Mouse (Mus musculus) cerebellum, postnatal 10 days (tissue): Measurements from ENCODE around the gene Hs3st3b1.

Source experiments
- DNase-seq, 2 experiments: peaks; one replicate each; pipeline ENCODE4 v3.0.0; 2021; ENCODE audit warnings: mixed read lengths in 2 of 2

The Hs3st3b1 gene

DNA sequence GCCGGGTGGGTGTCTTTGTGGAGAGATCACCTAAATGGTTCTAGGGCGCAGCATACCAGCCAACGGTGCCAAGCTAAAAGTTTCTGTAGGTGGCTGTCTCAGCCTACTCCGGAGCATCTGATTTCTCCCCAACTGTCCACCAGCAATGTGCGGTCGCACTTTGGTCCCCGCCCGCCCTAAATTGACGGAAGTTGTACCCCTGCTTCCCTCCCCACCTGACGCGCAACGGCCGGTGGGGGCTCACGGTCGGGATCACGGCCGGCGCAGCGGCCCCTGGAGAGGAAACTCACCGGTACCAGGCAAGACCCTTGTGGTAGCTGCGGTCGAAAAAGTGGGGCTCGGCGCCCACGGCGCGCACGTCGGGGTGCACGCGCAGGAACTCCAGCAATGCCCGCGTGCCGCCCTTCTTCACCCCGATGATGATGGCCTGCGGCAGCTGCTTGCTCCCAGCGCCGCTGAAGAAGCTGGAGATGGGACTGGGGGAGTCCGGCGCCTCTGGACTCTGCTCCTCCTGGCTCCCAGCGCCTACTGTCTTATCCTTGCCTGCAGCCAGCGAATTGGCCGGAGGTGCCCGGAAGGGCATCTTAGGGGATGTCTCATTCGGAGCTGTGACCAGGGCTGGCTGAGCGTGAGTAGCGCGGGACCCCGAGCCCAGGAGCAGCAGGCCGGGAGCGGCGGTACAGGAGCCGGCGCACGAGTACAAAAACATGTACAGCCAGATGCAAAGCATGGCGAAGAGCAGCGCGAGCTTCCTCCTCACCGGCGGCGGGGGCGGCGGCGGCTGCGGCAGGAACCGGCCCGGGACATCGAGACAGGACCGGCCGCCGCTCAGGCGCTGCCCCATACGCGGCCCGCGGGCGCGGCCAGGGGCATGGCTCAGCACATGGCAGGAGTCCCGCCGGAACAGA lies 792 bp downstream of the Hs3st3b1 start:
- no peak for DNase-seq

DNA sequence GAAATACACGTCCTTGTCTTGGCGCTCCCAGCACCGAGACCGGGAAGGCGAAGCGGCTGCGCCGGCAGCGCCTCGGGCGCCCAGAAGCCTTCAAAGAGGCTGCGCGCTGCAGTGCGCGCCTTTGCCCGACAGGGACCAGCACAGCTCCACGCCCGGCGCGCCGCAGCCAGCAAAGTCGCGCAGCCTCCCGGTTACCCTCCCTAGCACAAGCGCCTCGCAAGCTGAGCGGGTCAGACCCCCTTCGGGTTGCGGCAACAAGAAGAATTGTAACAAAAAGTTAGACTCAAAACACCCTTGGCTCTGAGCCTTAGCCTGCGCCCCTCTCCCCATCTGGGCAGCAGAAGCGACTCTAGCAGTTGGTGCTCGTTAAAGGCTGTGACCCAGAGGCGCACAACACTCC lies 1.6 kb downstream of the Hs3st3b1 start:
- DNase-seq, result peak; percentile 88 to 89

DNA sequence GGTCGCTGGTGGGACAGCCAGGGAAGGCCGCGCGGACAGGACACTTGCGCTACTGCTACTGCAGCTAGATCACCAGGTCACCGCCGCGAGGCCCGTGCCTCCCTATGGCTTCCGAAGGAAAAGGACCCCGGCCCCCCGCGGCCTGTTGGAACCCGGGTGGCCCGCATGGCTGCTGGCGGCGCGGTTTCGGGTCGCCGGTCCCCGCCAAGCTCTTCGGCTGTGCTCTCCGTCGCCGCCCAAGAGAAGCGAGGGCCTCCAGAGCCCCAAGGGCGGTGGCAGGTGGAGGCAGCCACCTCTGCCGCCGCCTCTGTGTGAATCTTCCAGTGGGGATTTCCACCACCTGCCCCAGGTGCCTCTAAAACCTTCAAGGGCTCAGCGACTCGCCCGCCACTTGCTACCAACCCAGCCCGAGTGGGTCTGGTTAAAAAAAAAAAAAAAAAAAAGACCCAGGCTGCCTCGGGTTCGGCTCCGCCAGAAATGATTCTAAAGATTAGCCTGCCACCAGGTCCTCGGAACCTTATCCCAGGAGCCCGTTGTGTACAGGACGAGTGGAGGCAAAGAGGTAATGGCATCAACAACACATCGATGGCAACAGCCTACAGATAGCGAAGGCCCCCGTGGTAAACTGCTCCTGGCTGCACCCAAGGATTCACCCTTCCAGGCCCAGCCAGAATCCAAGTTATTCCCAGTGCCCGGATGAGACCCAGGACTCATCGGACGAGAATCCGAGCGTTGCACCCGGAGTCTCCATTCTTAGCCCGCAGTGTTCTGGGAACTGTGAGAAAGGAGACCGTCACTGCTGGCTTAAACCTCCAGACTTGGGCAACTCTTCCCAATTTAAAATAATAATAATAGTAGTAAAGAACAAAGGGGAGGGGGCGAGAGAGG lies 2.6 kb downstream of the Hs3st3b1 start:
- no peak for DNase-seq

DNA sequence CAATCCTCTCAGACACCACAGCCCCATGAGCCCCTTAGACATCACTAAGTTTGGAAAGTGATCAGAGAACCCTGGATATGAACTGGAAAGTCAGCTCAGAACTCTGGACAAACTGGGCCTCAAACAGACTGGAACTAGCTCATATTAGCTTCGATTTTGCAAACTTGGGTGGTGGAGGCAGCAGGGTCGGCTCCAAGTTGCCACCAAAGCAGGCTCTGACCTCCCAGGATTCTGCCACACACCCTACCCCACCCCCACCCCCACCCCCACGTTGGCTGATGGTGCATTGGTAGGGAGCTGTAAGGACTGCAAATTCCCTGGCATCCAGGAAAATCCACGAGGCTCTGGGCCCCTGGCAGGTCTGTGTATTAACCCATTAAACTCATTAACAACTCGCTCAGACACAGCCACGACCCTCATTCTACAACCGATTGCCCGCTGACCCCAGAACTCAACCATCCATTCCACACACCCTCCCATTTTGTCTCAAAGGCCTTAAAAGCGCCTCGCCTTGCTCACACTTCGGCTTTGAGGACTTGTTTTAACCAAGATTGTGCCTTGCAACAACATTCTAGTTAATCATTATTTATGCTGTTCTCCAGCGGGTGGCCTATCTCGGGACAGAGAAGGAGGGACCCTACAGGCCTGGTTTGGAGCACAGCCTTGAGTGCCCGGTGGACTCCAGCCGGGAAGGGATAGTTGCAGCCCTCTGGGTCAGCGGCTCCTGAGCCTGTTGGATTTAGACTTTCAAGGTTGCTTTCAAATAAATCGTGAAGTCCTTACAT lies 3.6 kb downstream of the Hs3st3b1 start:
- no peak for DNase-seq

DNA sequence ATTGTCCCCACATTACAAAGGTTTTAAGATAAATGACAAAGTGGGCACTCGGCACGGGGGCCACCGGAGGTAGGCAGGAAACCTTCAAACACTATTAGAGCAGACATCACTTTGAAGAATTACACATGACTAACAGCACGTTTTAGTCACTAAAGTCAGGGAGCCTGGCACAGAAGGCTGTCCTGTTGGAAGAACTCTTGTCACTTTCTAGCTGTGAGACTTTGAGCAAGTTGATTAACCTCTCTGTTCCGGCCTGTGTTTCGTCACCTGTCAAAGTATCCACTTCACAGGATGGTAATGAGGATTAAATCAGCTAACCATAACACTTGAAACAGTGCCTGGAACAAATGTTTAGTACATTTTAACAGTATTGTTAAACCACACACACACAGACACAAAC lies 4.5 kb downstream of the Hs3st3b1 start:
- DNase-seq, result no peak

DNA sequence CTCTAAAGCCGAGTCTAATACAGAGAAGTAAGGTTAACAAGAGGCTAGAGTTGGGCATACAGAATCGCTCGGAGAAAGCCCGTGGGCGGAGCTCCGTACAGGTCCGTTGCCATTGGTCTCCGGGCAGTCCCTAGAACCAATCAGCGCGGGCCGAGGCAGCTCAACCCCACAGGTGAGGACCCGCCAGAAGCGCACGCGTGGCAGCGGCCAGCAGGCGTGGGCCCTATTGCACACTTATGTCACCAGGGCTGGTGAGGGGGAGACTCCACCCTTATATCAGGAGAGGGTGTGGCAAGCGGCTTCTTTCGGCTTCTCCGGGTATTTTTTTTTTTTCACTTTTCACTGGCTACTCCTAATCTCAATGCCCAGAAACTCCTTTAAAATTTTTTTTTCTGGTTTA lies 7.7 kb downstream of the Hs3st3b1 start:
- peak; percentile 83 to 88 for DNase-seq

DNA sequence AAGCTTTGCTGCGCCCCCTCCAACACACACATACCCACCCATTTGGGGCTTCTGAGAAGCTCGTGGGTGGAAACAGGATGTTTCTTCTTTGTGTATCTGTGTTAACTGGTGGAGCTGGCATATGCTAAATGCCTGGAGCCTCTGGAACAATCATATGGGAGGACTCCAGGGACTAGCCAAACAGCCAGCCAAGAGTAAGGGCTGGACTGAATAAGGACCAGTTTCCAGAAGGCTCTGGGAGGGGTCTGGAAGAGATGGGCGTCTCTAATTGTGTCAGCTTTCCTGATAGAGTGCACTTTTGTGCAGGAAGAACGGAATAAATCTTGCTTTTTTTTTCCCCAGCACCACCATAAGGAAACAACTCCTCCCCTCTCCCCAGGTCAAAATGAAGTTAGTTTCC lies 8.2 kb downstream of the Hs3st3b1 start:
- no peak for DNase-seq

DNA sequence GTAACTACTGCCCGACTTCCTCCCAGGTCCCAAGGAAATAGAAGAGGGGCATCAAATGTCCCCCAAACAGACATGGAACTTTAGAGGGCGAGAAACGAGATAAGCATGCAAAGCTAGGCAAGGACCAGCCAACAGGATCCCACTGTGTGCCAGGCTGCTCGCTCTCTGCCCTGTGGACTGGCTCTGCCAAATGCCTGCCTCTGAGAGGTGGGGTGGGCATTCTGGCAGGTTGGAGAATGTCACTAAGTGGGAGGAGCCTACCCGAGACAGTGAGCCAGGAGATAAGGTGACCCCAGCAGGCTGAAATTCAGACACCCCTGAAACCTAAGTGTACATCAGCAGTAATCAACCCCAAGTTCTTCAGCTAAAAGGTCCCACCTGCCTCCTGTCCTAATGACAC lies 11.1 kb downstream of the Hs3st3b1 start:
- peak; percentile 73 to 79 for DNase-seq

DNA sequence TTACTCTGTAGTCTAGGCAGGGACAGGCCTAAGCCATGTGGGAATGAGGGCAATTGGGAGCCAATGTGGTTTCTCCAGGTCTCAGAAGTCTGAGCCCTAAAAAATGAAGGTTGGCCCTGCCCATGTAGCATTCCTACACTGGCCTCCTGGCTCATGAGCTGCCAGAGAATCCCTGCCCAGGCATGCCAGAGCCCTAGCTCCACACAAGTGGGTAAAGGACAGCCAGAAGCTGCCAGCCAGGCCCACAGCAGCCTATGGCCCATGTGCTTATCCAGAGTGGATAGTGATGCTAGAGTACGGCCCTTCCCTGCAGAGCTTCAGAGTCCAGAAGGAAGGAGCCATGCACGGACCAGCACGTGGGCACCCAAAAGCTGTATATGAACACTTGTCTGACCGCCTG lies 12.1 kb downstream of the Hs3st3b1 start:
- no peak for DNase-seq

DNA sequence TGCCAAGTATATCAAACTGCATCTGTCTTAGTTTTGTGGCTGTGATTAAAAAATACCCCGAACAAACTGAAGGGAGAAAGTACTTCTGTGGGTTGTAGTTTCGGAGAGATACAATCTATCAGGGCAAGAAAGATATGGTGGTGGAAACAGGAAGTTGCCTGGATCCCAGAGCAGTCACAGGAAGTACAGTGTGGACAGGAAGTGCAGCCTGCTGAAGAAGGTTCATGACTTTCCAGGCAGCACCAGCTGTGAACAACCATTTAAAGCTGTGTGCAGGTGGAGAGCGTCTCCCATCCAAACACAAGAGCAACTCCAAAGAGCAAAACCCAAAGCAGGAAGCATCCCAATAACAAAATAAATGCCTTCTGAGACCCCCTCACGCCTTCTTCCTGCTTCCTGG lies 13.6 kb downstream of the Hs3st3b1 start:
- DNase-seq, result no peak

DNA sequence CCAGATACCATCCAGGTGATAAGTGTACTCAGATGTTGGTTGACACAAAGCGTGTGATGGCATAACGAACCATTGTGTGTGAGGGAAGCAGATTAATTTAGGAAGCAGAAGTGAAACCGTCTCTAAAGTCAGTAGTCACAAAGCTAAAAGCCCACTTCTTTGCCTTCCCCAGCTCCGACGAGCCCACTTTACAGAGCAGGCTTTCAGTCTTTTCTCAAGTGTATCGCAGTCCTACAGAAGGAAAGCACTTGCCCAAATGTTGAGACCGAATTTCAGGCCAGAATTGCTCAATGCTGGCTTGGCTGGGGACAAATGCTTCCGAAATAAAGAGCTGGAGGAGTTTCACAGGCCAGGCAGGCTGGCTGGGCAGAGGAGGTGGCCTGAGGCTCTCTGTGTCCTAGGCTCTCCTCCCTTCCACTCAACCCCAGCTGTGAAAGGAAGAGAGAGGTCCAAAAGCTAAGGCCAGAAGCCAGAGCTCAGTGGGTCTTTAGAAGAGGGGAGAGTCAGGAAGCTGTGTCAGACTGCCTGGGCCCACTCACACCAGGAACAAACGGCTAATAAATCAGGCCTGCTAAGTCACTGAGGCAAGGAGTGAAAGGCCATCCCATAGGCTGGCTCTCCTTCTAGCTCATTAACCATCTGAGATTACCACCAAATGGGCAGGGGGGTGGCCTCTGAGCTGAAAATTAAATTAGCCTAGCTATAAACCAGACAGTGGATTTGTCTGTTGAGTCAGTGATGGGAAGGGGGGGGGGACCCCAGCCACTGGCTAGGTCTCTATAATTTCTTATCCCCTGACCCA lies 15.3 kb downstream of the Hs3st3b1 start:
- DNase-seq, result peak in 1 of 2 experiments; percentile 56

DNA sequence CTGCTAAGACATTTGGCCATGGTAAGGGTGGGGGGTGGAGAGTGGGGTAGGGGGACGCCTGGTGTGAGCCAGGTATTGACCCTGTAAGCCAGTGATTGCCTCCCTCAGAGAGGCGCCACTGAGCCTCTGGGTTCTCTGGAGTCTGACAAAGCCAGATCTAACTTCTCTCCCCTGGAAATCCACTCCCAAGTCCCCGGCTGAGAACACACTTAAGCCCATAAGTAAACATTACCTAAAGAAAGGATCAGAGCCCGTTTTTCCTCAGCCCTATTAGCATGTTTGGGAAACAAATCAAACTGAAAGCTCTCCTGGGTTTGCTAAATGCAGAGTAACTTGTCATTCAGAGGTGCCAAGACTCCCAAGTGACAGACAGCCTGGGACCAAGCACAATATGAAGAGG lies 17.3 kb downstream of the Hs3st3b1 start:
- no peak for DNase-seq

DNA sequence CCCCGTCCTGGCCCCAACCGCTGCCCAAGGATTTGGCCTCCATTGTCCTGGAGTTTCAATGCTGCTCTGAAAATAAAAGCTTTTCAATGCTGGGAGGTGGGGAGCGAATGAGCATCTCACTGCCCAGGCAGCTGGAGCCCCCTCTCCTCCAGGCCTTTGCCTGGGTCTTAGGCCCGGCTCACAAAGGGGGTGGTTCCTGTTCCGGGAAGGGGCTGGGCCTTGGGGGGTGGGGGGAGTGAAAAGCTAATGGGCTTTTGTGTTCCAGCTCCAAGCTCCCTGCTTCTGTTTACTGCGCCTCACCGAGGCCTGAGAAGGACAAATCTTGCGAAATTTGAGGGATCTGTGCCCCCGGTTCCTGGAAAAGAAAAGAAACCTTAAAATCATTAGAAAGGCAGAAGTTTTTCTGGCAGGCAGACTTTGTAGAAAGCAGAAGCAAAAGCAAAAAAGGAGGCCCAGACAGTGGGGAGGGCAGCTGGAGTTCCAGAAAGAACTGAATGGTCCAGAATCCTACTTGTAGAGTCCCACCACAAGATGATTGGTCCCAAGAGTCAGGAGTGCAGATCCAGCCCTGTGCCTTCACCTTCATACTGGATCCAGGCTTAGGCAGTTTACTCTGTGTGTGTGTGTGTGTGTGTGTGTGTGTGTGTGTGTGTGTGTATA lies 23.5 kb downstream of the Hs3st3b1 start:
- peak in 1 of 2 experiments; percentile 11 for DNase-seq

DNA sequence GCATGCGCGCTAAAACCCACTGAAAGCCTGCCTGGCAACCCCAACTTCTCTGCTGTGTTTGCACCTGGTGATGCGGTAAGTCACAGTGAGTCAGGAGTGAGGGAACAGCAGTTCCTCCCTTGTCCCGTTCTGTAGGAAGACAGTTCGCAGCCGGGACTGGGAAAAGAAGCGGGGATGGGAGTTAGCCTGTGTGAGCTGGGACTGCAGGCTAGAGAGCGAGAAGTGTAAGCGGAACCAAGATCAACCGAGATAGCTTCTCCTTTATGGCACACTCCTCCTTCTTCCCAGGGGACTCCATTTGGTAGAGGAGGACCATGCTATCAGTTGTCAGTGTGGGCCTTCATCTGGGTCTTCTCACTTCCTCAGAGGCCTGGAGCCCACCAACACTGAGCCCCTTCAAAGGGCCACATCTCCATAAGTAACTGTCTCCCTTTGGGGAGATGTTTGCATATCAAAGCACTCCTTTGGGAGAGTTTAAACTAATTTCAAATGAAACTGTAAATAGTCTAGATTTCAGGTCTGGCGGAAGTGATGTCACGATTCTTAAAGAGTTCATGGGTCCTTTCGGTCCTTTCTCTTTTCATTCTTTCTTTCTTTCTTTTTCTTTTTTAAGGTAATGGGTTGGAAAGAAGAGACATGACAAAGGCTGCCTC lies 24.1 kb downstream of the Hs3st3b1 start:
- DNase-seq, result no peak

DNA sequence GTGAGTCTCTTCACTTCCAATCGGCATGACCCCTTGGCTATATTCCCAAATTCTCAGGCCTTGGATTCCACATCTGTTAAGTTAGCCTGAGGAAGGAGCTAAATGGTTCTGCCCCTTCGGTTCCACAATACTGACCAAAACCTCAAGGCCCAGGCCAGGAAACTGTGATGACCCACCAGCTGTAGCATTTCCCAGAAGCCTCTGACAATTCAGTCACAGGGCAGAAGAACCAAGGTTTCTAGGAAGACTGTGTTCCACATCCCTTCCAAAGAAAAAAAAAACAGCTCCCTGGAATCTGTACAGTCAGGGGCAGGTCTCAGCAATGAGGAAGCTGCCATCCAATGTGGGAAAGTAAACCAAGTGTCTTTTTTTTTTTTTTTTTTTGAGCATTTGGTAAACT lies 25.1 kb downstream of the Hs3st3b1 start:
- DNase-seq, result no peak

DNA sequence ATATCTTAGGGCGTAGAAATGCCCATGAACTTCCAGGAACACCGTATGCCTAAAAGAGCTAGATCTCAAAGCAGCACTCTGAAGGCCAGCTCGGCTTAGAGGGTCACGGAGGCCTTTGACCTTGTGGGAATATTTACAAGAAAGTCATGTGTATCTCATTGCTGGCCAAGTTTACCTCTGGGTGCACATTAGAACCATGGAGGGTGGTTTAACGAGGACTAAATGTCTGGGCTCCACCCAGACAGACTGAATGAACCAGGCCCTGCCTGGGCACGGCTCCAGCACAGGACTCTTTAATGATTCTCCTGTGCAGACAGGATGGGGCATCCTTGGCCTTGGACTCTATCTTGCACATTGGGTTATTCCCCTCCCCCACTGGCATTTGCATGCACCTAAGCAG lies 27.9 kb downstream of the Hs3st3b1 start:
- DNase-seq, result peak in 1 of 2 experiments; percentile 10

DNA sequence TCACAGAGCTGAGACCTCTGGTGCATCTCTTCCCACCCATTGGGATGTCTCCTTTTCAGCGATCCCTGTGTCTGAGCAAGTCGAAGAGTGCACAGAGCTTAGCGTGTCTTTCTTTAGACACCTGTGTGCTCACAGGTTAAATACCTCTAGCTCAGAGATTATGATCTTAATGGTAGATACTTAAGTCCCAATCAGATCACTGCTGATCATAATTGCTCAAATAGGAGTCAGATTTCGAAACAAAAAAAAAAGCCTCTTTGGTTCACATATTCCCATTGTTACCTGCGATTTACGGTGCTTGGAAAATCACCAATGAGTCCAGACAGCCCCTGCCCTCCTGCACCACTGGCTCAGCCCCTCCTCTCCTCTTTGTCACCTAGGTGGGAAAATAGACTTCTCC lies 28.5 kb downstream of the Hs3st3b1 start:
- DNase-seq, result no peak

DNA sequence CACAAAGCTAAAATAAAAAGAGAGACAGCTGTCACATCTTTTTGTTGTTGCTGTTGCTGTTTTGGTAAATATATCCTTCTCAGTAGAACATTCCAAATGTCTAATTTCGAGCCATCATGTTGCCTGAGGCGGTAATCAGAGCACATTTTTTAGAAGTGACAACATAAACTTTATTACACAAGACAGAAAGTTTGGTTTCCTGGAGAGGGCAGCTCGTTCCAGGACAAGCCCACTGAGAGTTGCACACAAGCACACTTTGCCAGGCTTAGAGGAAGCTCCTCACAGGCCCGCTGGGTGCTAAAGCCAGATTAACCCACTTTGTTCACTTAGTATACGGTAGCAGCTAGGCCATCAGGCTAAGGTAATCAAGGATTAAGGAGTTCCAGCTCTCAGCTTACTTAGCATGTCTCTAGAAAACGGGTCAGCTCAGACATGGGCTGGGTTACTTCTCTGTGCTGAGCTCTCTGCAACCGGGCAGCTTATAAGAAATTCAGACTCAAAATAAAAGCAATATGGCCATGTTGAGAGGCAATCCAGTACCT lies 30.5 kb downstream of the Hs3st3b1 start:
- DNase-seq, result no peak

DNA sequence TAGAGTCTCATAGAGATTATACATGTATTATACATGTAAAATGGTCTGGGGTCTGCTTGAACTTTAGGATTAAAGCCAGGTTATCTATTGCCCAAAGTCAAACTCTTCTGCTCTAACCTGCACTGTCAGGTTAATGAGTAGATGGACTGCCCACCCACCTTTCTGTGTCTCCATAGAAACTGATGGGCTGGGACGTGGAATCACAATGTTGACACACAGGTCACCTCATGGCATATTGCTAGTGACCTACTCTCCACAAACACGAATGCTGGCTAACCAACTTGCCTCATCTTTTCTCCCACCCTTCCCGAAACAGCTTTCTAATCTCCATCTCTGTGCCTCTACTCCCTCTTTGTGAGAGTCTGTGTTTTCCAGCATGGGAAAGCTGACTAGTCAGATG lies 38.7 kb downstream of the Hs3st3b1 start:
- DNase-seq, result no peak

DNA sequence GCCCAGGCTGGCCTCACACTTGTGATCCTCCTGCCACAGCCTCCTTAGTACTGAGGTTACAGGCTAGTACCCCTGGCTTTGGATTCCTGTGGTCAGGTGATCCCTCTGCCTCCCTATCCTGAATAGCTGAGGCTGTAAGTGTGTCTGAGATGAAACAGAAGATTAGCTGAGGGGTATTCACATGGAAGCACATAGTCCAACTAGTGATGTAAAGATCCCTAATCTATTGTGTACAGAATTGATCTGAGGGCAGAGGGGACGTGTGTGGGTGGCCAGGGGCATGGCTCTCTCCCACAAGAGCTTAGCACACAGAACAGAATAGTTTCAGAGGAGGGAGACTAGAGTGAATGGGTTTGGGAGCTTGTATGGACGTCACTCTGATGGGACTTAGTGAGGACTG lies 41.8 kb downstream of the Hs3st3b1 start:
- DNase-seq, result no peak

DNA sequence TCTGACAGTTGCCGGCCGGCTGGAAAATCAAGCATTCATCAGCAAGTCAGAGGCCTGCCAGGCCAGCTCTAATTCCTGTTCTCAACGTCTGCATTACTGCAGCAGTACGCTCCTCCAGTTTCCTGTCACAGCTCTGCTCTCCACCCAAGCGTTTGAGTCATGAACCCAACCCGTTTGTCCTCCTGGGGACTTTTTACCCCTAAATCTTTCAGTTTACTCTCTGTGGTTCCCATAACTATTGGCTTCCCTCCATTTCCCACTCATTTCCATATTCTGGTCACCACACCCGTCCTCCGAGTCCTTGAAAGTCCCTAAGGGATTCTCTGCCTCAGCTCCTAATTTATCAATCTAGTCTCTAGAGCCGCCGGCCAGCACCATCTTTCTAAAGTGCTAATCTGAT lies 42.8 kb downstream of the Hs3st3b1 start:
- DNase-seq, result no peak
